Mouse (Mus musculus): ENCODE data around the gene Sap30l. TPM values are rescaled to one million over a fixed set of nuclear protein-coding genes. Genes with fewer than 3 reads are reported as not detected.
A peak's percentile ranks its signal among the peaks of the same experiment; 100 is the strongest.

Gene Sap30l
- total RNA-seq, 1 experiment: 29.2 TPM

GRCm38 (mm10) chr11:57787913-57788312 is 13.5 kb upstream of the Sap30l start:
- Histone ChIP-seq H3K27ac (ENCODE audit: insufficient read depth, low read depth, low read length, poor library complexity, severe bottlenecking) (no peak overlapping the region), H3K4me1 (ENCODE audit: control insufficient read depth in 2 of 2, insufficient read depth in 2 of 2, low read length in 2 of 2, poor library complexity in 1 of 2) (peaks cover 7 to 24% of the 10 kb centered on the region in 2 experiments; a peak in 2 of 4 replicates), H3K4me3 (ENCODE audit: insufficient read depth in 1 of 2, low read depth in 1 of 2, low read length in 2 of 2, poor library complexity in 1 of 2, severe bottlenecking in 1 of 2) (no peak overlapping the region), H3K9ac (ENCODE audit: insufficient read depth, low read depth, low read length, poor library complexity, severe bottlenecking) (no peak overlapping the region), H3K36me3 (ENCODE audit: control insufficient read depth, insufficient read depth, low read length, poor library complexity, severe bottlenecking) (no peaks in the 10 kb centered on the region; the same call in none of the 2 replicates), H3K9me3 (ENCODE audit: control insufficient read depth, insufficient read depth, low read depth, low read length) (no peaks in the 10 kb centered on the region)
- in situ Hi-C loops (cut with MboI; ENCODE audit: low sequenced_read_pairs in 2 of 2, unreplicated experiment in 2 of 2): no loop called here
- TF ChIP-seq HCFC1 (IDR thresholded peaks at IDR 0.05; ENCODE audit: borderline replicate concordance, insufficient read depth, low read length): no peak
- no peak for TF ChIP-seq CHD2 (IDR thresholded peaks at IDR 0.05; ENCODE audit: low read depth, low read length)
- no peak for TF ChIP-seq MAFK (IDR thresholded peaks at IDR 0.05; ENCODE audit: insufficient read depth, low read depth, low read length)
- TF ChIP-seq ZC3H11A (IDR thresholded peaks at IDR 0.05; ENCODE audit: borderline replicate concordance, low read depth, low read length): no peak
- no peak for TF ChIP-seq ZNF384 (IDR thresholded peaks at IDR 0.05; ENCODE audit: low read depth, low read length)
- peak; percentile 74 for DNase-seq (ENCODE audit: low read depth, low spot score)

DNA sequence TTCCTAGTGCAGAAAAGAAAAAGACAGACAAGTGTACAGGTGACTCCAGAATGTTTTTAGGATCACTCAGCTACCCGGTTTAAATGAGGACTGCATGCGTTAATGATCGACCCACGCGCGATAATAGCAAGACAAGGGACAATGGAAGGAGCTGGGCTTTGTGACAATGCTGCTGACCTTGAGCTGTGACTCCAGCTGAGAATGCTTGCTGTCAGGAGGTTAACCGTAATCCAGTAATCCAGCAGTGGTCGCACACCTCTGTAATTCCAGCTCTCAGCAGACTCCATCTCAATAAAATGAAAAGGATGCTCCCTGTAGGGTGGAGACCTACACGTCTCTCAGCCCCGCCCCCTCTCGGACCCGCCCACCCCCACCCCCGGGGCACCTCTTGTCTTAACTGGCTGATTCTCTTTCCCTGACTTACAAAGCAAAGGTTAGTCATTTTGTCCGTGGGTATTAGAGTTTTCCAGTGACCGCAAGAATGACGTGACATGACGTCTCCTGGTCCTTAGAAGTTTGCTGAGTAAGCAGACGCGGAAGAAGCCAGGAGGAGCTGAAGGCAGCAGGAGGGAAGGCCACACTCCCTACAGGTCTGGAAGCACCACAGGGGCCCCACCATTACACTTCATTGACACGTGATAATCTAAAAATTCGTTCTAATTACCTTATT is 10.4 kb upstream of the Sap30l start:
- peaks cover 7 to 27% of the 10 kb centered on the region in 2 experiments; a peak in 2 of 4 replicates for H3K4me1 ChIP-seq (ENCODE audit: control insufficient read depth in 2 of 2, insufficient read depth in 2 of 2, low read length in 2 of 2, poor library complexity in 1 of 2)
- TF ChIP-seq HCFC1 (IDR thresholded peaks at IDR 0.05; ENCODE audit: borderline replicate concordance, insufficient read depth, low read length) (no peak), MAFK (IDR thresholded peaks at IDR 0.05; ENCODE audit: insufficient read depth, low read depth, low read length) (peak; percentile 95), ZNF384 (IDR thresholded peaks at IDR 0.05; ENCODE audit: low read depth, low read length) (no peak)
- no peaks in the 10 kb centered on the region for H3K9me3 ChIP-seq (ENCODE audit: control insufficient read depth, insufficient read depth, low read depth, low read length)
- H3K4me3 ChIP-seq (ENCODE audit: insufficient read depth in 1 of 2, low read depth in 1 of 2, low read length in 2 of 2, poor library complexity in 1 of 2, severe bottlenecking in 1 of 2): 0 out of 4 replicates have a peak overlapping the region, but pooled peaks of 1 of the 2 experiments have one; percentile 27
- in situ Hi-C loops (cut with MboI; ENCODE audit: low sequenced_read_pairs in 2 of 2, unreplicated experiment in 2 of 2): no loop called here
- no peak overlapping the region for H3K9ac ChIP-seq (ENCODE audit: insufficient read depth, low read depth, low read length, poor library complexity, severe bottlenecking)
- no peak for DNase-seq (ENCODE audit: low read depth, low spot score)
- H3K27ac ChIP-seq (ENCODE audit: insufficient read depth, low read depth, low read length, poor library complexity, severe bottlenecking): no peak overlapping the region
- H3K36me3 ChIP-seq (ENCODE audit: control insufficient read depth, insufficient read depth, low read length, poor library complexity, severe bottlenecking): no peaks in the 10 kb centered on the region

DNA sequence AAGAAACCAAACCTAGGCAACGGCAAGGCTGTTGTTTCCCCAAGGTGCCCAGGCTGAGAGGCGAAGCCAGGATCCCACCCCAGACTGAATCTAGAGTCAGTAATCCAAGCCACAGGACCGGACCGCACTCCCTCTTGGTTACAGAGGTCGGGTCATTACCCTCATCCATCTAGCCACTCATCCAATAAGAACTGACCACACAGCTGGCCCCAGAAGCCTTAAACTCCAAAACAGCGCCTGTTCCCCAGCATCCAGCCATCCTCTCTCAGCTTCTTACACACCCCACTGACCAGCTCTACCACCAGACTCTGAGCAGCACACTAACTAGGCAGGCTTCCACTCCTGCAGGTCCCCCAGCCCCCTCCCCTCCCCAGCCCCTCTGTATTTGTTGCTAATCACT is 6.4 kb upstream of the Sap30l start:
- TF ChIP-seq ZNF384 (IDR thresholded peaks at IDR 0.05; ENCODE audit: low read depth, low read length) (no peak), MAFK (IDR thresholded peaks at IDR 0.05; ENCODE audit: insufficient read depth, low read depth, low read length) (no peak), HCFC1 (IDR thresholded peaks at IDR 0.05; ENCODE audit: borderline replicate concordance, insufficient read depth, low read length) (no peak), CHD2 (IDR thresholded peaks at IDR 0.05; ENCODE audit: low read depth, low read length) (no peak), ZC3H11A (IDR thresholded peaks at IDR 0.05; ENCODE audit: borderline replicate concordance, low read depth, low read length) (no peak)
- in situ Hi-C loops (cut with MboI; ENCODE audit: low sequenced_read_pairs in 2 of 2, unreplicated experiment in 2 of 2): no loop called here
- Histone ChIP-seq H3K9ac (ENCODE audit: insufficient read depth, low read depth, low read length, poor library complexity, severe bottlenecking) (no peak overlapping the region), H3K9me3 (ENCODE audit: control insufficient read depth, insufficient read depth, low read depth, low read length) (no peaks in the 10 kb centered on the region), H3K36me3 (ENCODE audit: control insufficient read depth, insufficient read depth, low read length, poor library complexity, severe bottlenecking) (no peaks in the 10 kb centered on the region), H3K4me1 (ENCODE audit: control insufficient read depth in 2 of 2, insufficient read depth in 2 of 2, low read length in 2 of 2, poor library complexity in 1 of 2) (peaks cover 8 to 18% of the 10 kb centered on the region in 2 experiments), H3K27ac (ENCODE audit: insufficient read depth, low read depth, low read length, poor library complexity, severe bottlenecking) (no peak overlapping the region), H3K4me3 (ENCODE audit: insufficient read depth in 1 of 2, low read depth in 1 of 2, low read length in 2 of 2, poor library complexity in 1 of 2, severe bottlenecking in 1 of 2) (no peak overlapping the region)
- DNase-seq (ENCODE audit: low read depth, low spot score): no peak

DNA sequence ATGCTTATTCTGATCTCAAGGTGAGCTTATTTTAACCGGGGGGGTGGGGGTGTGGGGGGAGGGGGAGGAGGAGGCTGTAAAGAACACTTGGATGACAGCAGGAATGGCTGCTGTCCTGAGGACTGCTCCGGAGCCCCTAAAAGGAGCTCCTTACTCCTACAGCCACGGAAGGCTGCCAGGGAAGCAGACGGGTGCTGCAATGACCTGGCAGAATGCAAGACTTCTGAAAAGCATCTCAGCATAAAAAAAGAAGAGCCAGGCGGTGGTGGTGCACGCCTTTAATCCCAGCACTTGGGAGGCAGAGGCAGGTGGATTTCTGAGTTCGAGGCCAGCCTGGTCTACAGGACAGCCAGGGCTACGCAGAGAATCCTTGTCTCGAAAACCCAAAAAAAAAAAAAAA is 3.6 kb upstream of the Sap30l start:
- no peak overlapping the region for H3K9ac ChIP-seq (ENCODE audit: insufficient read depth, low read depth, low read length, poor library complexity, severe bottlenecking)
- H3K36me3 ChIP-seq (ENCODE audit: control insufficient read depth, insufficient read depth, low read length, poor library complexity, severe bottlenecking): no peaks in the 10 kb centered on the region
- no peaks in the 10 kb centered on the region for H3K9me3 ChIP-seq (ENCODE audit: control insufficient read depth, insufficient read depth, low read depth, low read length)
- no peak overlapping the region for H3K4me3 ChIP-seq (ENCODE audit: insufficient read depth in 1 of 2, low read depth in 1 of 2, low read length in 2 of 2, poor library complexity in 1 of 2, severe bottlenecking in 1 of 2)
- in situ Hi-C loops (cut with MboI; ENCODE audit: low sequenced_read_pairs in 2 of 2, unreplicated experiment in 2 of 2): no loop called here
- no peak for TF ChIP-seq ZC3H11A (IDR thresholded peaks at IDR 0.05; ENCODE audit: borderline replicate concordance, low read depth, low read length)
- TF ChIP-seq CHD2 (IDR thresholded peaks at IDR 0.05; ENCODE audit: low read depth, low read length): no peak
- TF ChIP-seq MAFK (IDR thresholded peaks at IDR 0.05; ENCODE audit: insufficient read depth, low read depth, low read length): peak; percentile 50; the same call in 1 of the 2 replicates
- TF ChIP-seq HCFC1 (IDR thresholded peaks at IDR 0.05; ENCODE audit: borderline replicate concordance, insufficient read depth, low read length): no peak
- no peak overlapping the region for H3K27ac ChIP-seq (ENCODE audit: insufficient read depth, low read depth, low read length, poor library complexity, severe bottlenecking)
- DNase-seq (ENCODE audit: low read depth, low spot score): no peak
- H3K4me1 ChIP-seq (ENCODE audit: control insufficient read depth in 2 of 2, insufficient read depth in 2 of 2, low read length in 2 of 2, poor library complexity in 1 of 2): peaks cover 2 to 8% of the 10 kb centered on the region in 2 experiments; a peak in 3 of 4 replicates
